Mouse (Mus musculus) layer of hippocampus, adult 11-12 months (tissue): ENCODE data around the gene A730061H03Rik.

Experiments used
- DNase-seq: peaks from one replicate; pipeline ENCODE4 v3.0.0; 2022; ENCODE audit warnings: low spot score

Gene A730061H03Rik

DNA sequence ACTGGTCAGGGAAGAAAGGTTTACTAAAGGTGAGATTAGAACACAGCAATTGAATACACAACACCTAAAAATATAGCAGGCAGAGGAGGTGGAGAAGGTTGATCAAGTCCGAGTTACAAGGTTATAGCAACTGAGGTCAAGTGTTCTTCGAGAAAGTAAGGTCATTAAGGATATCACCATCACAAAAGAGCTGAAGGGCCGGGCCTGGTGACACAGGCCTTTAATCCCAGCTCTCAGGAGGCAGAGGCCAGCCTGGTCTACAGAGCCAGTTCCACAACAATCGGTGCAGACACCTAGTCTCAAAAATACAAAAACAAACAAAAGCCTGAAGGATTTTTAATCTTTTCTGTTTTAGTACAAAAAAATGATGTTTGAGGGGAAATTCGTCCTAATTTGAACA is 8.9 kb downstream of the A730061H03Rik start:
- no peak for DNase-seq

DNA sequence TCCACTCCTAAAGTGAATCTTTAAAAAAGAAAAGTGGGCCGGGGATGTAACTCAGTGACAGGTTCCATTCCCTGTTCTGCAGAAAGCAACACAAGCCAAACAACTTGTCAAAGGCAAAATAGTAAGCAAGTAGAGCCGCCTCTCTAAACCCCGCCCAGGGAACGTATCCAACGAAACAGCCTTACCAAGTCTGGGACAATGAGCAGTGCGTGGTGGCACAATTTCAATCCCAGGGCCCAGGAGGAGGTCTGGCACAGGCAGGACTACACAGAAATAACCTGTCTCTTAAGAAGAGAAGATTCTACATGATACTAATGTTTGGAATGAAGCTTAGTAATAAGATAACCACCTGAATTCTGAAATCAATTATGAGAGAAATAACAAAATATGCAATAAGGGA is 10.0 kb downstream of the A730061H03Rik start:
- DNase-seq, result no peak

DNA sequence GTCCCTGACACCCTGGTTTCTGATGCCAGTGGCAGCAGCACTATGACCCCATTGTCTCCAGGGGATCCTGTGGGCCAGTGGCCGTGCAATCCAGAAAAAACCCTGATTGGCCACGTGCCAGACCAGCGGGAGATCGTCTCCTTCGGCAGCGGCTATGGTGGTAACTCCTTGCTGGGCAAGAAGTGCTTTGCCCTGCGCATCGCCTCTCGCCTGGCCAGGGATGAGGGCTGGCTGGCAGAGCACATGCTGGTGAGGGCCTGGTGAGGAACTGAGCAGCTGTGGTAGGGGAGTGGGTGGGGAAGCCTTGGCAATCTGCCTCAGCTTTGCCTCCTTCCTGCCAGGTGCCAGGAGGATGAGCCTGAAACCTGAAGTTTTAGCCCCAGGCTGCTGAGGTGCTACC is 15.9 kb downstream of the A730061H03Rik start:
- DNase-seq, result no peak

DNA sequence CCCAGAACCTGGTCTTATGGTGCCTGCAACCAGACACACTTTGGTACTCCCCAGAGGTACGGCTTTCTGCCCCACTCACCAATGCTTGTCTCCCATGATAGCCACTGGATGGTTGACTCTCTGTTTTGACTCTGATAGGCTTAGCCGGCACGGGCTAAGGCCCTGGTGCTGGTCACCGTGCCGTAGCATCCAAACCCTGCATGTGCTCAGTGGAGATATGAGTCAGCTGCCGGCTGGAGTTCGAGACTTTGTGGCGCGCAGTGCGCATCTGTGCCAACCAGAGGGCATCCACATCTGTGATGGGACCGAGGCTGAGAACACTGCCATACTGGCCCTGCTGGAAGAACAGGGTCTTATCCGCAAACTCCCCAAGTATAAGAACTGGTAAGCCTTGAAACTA is 17.9 kb downstream of the A730061H03Rik start:
- no peak for DNase-seq

DNA sequence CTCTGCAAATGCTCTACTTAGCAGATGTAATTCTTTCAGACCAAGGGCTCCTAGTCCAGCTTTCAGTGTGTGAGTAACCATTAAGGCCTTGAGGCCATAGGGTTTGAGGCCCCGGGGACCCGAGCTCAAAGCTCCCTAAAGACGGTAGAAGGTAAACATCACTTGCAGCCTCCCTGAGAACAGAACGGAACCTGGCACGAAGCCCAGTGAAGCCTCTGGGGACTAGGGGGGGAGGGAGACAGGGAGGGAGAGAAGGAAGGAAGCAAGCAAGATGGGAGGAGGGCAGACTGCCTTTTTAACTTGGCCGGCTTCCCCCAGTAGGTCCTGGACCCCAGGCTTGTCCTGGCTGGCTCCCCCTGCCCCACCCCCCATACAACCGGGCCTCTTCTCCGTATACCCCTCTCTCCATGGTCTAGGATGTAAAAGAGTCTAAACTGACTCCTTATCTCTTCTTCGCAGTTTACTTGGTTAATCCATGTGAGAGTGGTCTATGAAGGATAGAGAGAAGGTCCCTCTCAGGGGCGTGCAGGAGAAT is 19.4 kb downstream of the A730061H03Rik start:
- DNase-seq, result peak; percentile 73

DNA sequence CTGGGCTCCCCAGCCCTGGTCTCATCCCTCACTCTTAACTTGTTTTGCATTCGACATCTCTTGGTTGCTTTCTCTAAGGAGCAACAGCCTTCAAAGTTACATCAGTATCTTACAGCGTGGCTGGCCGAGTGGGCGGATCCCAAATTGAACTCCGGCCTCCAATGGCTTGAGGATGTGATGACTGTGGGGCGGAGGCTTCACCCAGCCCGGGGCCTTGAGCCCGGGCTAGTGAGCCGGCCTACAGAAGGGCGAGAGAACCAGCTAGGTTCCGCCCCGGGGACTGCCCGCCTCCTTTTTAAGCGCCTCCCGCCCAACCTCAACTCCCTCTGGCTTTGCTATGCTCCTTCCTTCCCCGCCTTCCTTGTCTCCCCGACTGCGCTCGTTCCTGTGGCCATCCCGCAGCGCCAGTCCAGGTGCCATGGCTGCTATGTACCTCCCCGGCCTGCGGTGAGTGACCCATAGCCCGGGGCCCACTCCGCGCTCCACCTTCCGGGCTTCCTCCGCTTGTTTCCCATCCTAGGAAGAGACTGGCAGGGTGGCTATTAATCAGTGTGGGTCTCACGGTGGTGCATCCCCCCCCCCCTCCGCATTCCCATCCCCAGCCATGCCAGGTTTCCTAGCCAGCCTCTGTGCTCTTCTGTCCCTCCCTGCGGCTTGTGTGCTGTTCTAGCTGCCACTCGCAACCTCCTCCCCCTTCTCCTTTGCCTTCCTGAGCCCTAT is 20.0 kb downstream of the A730061H03Rik start, which contains the start of gene Pck2:
Gene Pck2, plus strand, starts transcription at position 200 of the 720 bp plus-strand sequence.
- peak; percentile 80 for DNase-seq

DNA sequence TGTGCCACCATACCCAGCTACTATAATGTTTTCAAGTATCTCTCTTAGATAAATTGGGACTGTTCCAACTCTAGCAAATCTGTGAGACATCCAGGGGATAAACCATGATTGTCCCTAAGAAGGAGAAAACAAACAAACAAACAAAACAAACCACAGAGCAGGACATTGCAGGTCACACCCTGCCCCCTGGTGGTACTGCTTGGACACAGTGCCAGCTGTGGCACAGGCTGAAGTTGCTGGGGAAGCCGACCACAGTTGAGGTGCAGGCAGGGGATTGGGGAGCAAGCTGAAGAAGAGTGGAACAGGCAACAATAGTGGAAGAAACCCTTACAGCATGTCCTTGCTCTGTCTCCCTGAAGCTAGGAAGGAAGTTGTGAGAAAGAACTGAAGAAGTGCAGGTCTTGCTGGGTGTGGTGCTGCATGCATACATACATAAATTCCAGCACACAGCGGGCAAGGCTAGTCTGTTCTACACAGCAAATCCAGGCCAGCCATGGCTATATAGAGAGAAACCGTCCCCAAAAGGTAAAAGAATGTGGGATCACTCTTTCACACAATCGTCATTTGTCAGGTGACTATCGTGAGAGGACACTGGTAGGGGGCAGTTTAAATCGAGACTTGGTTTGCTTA is 24.0 kb downstream of the A730061H03Rik start:
- peak; percentile 55 for DNase-seq

DNA sequence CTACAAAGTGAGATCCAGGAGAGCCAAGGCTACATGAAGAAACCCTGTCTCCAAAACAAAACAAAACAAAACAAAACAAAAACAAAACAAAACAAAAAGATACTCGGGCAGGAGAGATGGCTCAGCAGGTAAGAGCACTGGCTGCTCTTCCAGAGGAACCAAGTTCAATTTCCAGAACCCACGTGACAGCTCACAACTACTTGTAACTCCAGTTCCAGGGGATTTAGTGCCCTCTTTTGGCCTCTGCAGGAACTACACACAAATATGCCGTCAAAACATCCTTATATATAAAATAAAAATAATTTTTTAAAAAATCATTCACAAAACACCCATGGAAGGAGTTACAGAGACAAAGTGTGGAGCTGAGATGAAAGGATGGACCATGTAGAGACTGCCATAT is 32.3 kb downstream of the A730061H03Rik start:
- no peak for DNase-seq

DNA sequence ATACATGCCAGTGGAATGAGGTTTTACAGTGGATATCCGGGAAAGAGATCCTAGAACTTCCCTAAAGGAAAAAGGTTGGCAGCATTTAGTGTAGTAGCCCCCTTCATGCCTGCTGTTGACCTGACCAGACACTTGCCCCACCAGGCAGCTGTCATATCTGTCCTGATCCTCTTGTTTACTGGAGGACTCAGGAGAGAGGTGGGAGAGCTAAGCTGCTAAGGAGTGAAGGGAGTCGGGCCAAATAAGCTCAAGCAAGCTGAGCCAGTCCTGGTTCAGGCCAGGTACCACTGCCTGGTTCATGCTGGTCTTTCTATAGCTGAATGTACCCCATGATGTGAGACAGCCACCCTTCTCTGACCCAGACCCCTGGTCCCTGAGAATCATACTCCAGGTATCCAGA is 33.5 kb downstream of the A730061H03Rik start:
- DNase-seq, result no peak

DNA sequence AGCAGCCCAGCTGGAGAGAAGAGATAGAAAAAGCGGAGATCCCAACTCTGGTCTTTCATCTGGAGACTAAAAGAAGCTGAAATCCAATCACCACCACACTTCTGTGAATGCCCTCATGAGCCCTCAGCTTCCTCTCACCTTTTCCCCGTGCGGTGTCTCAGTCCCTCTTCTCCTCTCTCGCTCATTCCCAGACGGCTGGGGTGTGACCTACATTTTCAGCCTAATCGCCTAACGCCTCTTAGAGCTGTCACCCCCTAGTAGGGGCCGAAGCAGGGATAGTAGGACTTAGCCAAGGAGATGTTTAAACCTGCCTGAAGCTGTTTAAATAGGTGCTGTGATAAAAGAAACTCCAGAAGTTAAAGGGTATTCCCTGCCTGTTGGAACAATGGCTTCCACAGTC is 35.4 kb downstream of the A730061H03Rik start, which contains the start of gene Nrl:
Gene Nrl, minus strand, starts transcription at position 197 of the 400 bp plus-strand sequence.
- no peak for DNase-seq

DNA sequence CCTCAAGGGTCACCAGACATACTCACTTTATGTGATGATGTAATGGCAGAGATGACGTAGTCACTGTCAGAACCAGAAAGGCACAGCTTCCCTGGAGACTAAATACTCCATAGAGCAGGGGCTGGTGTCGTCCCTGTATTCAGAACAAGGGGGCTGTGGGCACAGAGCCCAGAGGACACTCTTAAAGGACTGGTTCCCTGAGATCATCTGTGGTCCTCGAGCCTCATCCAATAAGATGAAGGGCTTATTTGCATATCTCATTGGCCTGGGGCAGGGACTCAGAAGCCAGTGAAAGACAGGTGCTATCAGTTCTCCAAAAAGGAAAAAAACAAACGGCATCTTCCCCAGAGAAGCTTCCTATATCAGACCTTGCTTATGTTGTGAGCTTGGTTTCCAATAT is 36.1 kb downstream of the A730061H03Rik start:
- DNase-seq, result no peak

DNA sequence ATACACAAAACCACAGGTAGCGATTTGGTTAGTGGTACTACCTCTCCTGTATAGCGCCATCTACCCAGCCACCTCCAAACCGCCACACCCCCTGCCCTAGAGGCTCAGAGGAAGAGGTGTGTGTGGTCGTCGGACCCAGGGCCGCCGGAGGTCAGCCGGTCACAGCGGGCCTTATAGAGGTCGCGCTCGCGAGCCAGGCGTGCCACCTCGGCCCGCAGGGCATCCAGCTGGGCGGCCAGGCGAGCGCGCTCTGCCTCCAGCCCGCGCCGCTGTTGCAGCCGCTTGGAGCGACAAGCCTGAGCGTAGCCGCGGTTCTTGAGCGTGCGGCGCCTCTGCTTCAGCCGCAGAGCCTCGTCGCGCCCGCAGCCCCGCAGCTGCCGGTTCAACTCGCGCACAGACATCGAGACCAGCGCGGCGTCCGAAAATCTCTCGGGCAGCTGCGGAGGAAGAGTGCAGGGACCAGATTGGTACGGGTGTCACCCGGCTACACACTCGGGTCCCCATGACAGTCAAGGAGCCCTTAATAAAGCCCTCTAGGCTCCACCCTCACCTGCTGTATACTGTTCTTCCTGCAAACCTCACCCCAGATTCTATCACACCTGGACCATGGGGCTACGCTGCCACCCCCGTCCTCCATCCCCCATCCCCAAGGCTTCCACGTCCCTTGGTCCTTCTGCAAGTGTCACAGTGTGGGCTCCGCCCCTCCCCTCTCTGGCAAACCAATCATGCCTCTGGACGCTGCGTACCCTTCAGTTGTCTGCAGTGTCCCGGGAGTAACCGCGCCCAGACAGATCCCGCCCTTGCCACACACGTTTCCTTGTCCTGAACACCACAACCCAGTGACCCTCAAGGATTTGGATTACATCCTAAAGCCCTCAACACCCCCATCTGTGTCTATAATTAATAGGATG is 39.5 kb downstream of the A730061H03Rik start:
- no peak for DNase-seq

DNA sequence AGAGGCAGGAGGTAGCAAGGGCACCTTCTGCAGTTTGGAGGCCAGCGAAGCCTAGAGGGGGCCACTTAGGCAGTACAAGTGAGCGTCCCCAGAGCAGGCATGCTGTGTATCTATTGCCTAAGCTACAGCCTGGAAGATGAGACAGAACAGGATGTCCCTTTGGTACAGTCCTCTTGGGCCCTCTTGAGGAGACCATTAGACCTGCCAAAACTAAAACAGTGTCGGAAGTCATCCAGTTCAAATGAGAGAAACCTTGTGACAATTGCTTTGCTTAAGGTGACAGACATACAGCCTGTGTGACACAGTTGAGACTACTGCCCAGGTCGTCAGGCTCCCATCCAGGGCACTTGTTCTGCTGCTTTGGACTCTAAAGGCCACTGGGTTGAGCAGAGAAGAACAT is 40.6 kb downstream of the A730061H03Rik start:
- no peak for DNase-seq

DNA sequence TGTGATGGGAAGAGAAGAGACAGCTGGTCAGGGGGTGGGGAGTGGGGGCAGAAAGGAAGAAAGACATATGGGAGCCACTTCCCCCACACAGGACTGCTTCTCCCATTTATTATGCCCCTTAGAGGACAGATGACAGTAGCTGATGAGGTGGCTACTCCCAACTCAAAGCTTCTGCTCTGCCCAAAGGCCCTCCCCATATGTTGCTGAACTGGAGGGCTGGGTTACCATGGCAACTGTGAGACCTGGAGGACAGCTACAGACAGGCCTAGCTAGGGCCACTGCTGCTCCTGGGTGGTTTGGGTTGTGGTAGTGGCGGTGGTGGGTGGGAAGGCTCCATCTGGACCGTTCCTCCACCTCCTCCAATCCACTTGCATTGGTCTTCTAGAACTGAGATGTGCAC is 41.3 kb downstream of the A730061H03Rik start:
- DNase-seq, result peak; percentile 71

DNA sequence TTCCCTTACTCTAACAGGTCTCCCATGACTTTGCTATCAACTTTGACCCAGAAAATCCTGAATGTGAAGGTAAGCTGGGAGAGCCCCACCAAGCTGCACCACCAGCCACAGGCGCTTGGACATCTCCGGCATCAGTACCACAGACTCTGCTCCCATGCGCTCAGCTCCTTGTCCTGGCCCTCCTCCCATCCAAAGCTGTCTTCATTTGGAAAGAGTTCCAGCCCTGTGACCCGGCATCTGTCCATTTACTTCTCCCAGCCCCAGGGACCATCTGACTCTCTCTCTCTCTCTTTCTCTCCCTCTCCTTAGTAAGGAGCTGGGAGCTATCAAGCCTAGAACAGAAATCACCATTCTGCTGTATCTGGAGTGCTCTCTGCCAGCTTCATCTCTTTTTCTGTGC is 44.4 kb downstream of the A730061H03Rik start:
- no peak for DNase-seq

DNA sequence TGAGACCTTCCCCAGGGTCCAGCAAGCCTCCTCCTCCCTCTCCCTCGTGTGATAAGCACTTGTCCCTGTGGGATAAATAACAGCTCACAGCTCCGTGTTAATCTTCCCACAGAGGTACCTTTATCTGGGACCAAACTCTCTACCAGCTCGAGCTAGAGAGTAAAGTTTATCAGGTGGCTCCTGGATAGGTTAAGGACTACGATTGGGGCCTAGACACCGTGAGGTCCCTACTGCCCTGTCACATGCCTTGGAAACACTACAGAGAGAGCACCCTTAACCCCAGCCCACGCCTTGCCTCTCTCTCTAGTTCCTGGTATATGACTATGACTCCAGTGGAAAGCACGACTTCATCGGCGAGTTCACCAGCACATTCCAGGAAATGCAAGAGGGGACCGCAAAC is 46.3 kb downstream of the A730061H03Rik start:
- DNase-seq, result no peak

DNA sequence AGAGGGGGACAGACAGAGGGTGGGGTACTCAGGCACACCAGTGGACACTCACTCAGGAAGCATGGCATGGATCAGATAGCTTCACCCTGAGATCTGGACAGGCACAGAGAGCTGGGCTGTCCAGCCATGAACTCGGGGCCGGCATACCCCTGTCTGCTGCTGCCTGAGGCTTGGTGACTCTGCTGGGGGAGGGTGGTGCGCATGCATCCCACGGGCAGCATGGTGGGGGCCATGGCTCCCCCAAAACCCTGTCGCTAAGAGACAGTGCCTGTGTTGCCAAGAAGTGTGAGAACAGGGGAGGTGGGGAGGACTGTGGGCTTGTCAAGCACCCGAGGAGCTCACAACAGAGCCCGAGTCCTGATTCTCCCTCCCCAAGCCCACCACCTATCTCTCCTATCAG is 49.2 kb downstream of the A730061H03Rik start:
- peak; percentile 74 for DNase-seq

DNA sequence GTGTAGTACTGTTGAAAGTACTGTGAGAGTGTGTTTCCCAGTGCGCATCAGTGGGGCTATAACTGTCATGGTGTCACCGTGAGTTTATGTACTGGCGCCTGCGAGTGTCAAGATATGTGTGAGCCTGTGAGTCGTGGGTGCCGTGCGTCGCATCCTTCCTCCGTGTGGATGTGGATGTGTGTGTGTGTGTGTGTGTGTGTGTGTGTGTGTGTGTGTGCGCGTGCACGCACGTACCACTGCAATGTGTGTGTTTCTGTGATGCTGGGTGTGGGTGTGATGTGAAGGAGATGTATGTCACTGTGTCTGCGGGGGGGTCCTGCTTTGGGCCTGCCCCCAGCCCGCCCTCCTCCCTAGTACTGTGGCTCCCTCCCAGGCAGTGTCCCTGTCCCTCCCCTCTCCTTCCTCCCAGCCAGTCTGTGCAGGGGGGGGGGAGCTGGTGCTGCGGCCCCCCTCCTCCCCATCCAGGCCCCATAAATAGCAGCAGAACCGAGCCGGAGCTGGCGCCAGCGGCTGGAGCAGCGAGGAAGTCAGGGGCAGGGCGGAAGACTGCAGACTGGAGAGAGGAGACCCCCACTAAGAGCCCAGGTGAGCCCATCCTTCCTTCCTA is 50.0 kb downstream of the A730061H03Rik start, which contains the start of gene Cpne6:
Gene Cpne6, plus strand, starts transcription at position 321 of the 607 bp plus-strand sequence.
- DNase-seq, result peak; percentile 60
